Mouse (Mus musculus) liver, embryonic 15.5 days (tissue): ENCODE measurements around the gene Mup8. TPM values are rescaled to one million over a fixed set of nuclear protein-coding genes. Genes with fewer than 3 reads are reported as not detected.
"Not testable (repeated sequence)": the region's sequence is repeated elsewhere in the genome, so short reads cannot be mapped to it uniquely, and the experiment has no call there.

Experiments used
- ATAC-seq: fragments of 200-750 bp; cut with Nextera tagmentation; 2 replicates; pipeline ENCODE4 v1.8.0; 2017; ENCODE audit warnings: moderate number of reproducible peaks, mild to moderate bottlenecking, moderate library complexity; ENCODE audit not compliant: insufficient read depth
- H3K27ac ChIP-seq: fragments of 300-500 bp; sonication (generic); replicated peaks from 2 replicates; pipeline ENCODE4 v1.5.1; 2015; ENCODE audit warnings: mild to moderate bottlenecking, inconsistent platforms
- H3K27me3 ChIP-seq: fragments of 300-500 bp; sonication (generic); 2 replicates; pipeline ENCODE4 v1.6.1; 2015; ENCODE audit warnings: mild to moderate bottlenecking, inconsistent platforms
- H3K36me3 ChIP-seq: fragments of 300-500 bp; sonication (generic); replicated peaks from 2 replicates; pipeline ENCODE4 v1.6.1; 2015; ENCODE audit warnings: moderate library complexity, mild to moderate bottlenecking, inconsistent platforms
- H3K4me1 ChIP-seq: fragments of 300-500 bp; sonication (generic); replicated peaks from 2 replicates; pipeline ENCODE4 v1.6.1; 2015; ENCODE audit warnings: inconsistent platforms
- H3K4me2 ChIP-seq: fragments of 300-500 bp; sonication (generic); 2 replicates; pipeline ENCODE4 v1.6.1; 2015; ENCODE audit warnings: moderate library complexity, mild to moderate bottlenecking, inconsistent platforms
- H3K4me3 ChIP-seq: fragments of 300-500 bp; sonication (generic); replicated peaks from 2 replicates; pipeline ENCODE4 v1.5.1; 2015; ENCODE audit warnings: mild to moderate bottlenecking, inconsistent platforms
- H3K9ac ChIP-seq: fragments of 300-500 bp; sonication (generic); 2 replicates; pipeline ENCODE4 v1.6.1; 2015; ENCODE audit warnings: moderate library complexity, mild to moderate bottlenecking, inconsistent platforms
- H3K9me3 ChIP-seq: fragments of 300-500 bp; sonication (generic); replicated peaks from 2 replicates; pipeline ENCODE4 v1.6.1; 2016; ENCODE audit warnings: inconsistent platforms
- WGBS: fragments of 180-500 bp; shearing (Covaris S2); methylation state at CpG from one replicate; pipeline ENCODE4 v1.1.7; 2015; ENCODE audit warnings: mixed read lengths; ENCODE audit not compliant: insufficient replicate concordance; 5-methylcytosine and 5-hydroxymethylcytosine counted together
- polyA plus RNA-seq: library from polyadenylated mRNA; unstranded; fragments of >200 nt; fragmentation: Nextera tagmentation; extraction: Ambion mirVana; gene quantifications from 2 replicates; pipeline ENCODE4 v1.2.1, GENCODE M21; 2015

The Mup8 gene
- not detected in 2 replicates for polyA plus RNA-seq

DNA sequence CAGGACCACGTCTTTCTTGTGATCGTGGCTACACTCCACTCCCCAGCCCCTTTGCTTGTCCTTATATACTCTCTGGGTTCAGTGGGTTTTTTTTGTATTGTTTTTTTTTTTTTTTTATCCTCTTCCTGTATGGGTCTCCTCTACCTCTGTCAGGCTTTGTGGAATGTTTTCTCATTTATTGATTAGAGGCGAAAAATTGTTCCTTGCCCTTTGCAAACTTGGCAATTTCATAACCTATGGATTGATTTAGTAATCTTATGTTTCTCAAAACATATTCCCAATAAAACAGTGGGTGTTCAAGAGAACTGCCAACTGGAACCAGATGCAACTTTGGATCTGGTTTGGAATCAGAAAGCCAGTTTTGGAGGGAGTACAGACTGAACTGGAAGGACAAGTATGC is at the start of gene Mup8:
TSS of gene Mup8 (minus strand) at position 101 of the 400 bp plus-strand sequence.
- not testable (repeated sequence) for H3K27ac ChIP-seq, ATAC-seq, H3K9me3 ChIP-seq, H3K4me3 ChIP-seq, H3K4me2 ChIP-seq, H3K9ac ChIP-seq, H3K36me3 ChIP-seq, H3K27me3 ChIP-seq, H3K4me1 ChIP-seq
- 59% methylated on average over 3 of the region's 3 CpGs for WGBS

DNA sequence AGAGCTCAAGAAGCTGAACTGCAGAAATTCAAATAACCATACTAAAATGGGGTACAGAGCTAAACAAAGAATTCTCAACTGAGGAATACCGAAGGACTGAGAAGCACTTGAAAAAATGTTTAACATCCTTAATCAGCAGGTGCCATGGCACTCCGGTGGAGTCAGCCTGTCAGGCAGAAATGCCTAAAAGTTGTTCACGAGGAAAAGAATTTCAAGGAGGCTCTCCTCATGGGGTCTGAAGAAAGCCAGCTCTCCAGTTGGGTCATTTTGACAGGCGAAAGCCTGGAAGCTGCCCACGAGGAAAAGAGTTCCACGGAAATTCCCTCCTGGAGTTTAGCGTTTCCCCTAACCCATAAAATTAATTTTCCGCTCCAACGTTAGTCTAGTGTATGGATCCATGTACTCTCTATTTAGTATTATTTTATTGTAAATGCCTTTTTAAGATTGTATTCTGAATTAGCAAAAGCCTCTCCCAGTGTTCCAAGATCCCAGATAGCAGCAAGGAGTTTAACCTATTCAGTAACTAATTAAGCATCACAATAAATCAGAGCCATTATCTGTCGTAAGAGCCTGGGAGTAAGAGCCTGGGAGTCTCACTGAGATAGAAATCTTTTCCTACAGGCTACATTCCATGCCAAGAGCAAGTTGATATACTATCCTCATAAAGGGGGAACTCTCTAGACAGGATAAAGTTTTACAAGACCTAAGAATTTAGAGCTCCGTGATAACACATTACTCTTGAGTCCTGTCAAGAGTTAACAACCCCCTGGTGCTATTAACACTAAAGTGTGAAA is 43.8 kb upstream of the Mup8 start:
- H3K4me2 ChIP-seq, H3K9ac ChIP-seq, H3K27ac ChIP-seq, H3K27me3 ChIP-seq, H3K36me3 ChIP-seq, H3K9me3 ChIP-seq, H3K4me1 ChIP-seq, ATAC-seq, H3K4me3 ChIP-seq: not testable (repeated sequence)
- WGBS: 68% methylated on average over 11 of the region's 11 CpGs

GRCm38 (mm10) chr4:60262706-60263105 is 40.3 kb upstream of the Mup8 start:
- WGBS: 79% methylated on average over 3 of the region's 4 CpGs
- not testable (repeated sequence) for ATAC-seq, H3K9ac ChIP-seq, H3K36me3 ChIP-seq, H3K9me3 ChIP-seq, H3K27me3 ChIP-seq, H3K4me1 ChIP-seq, H3K27ac ChIP-seq, H3K4me3 ChIP-seq, H3K4me2 ChIP-seq

Other genes starting within 250 kb of the Mup8 start
- gene Mup7, start 152.1 kb downstream of the Mup8 start, polyA plus RNA-seq: not detected in 2 replicates
- not detected in 2 replicates for gene Mup2, start 68.3 kb downstream of the Mup8 start, polyA plus RNA-seq
- not detected in 2 replicates for gene Mup9, start 199.4 kb upstream of the Mup8 start, polyA plus RNA-seq